Mouse (Mus musculus): Measurements from ENCODE around the gene Gm20388.

DNA sequence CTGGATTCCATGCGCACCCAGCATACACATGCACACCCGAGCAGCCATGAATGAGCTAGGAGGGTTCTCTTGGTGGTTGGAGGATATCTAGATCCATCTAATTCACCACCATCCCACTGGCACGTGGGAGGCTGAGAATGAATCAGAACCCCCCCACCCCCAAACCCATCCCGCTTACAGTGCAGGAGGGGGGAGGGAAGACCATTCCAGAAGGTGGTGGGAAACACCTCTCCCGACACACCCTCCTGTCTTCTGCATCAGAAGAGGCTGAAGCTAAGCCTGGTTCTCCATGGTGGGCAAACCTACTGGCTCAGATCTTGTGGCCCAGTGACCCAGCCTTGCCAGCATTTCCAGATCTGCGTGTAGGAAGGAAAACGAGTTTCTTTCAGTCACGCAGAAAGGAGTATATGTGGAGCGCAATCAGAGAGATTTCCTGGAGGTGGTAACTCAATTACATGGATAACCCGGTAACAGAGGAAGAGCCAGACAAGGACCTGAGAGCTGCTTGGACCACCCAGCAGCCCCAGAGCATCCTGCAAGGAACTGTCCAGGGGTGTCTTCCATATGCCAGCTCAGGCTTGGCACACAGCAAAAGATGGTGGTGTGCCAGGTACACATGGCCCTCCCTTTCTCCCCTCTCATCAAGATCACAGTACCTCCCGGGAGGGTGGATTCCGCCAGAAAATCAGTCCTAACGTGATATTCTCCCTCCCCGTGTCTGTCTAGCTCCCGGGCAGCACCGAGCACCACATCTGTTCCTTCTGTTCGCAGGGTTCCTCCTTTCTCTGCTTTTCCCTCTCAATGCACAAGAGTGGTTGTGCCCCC lies 2765.2 kb downstream of the Gm20388 start:
- TF ChIP-seq CTCF (IDR thresholded peaks at IDR 0.05; ENCODE audit: low read depth, low read length) (no peak), EP300 (IDR thresholded peaks at IDR 0.05; ENCODE audit: insufficient read depth, low read depth, low read length) (no peak), POLR2A (IDR thresholded peaks at IDR 0.05; ENCODE audit: insufficient read depth, low read length) (no peak)

All from ES-Bruce4 (cell line).